Mouse (Mus musculus) CD4-positive, CD25-positive, alpha-beta regulatory T cell, adult 9 weeks (primary cell): ENCODE measurements around the gene Kalrn. TPM values are rescaled to one million over a fixed set of nuclear protein-coding genes. Genes with fewer than 3 reads are reported as not detected.

Experiments used
- polyA plus RNA-seq: library from polyadenylated mRNA; unstranded; fragments of 100-300 nt; shearing (Covaris generic); gene quantifications from one replicate; pipeline ENCODE4 v1.2.1, GENCODE M21; 2017

Kalrn gene
- 0.27 TPM for polyA plus RNA-seq

GRCm38 (mm10) chr16:34573151-34573802, at the start of gene Kalrn:
Kalrn (minus strand) TSS chr16:34573532.

GRCm38 (mm10) chr16:33966538-33967282, 606.6 kb downstream of the Kalrn start, which contains the start of gene Umps:
Umps (minus strand) TSS chr16:33967038.

Other genes starting within 250 kb of the Kalrn start
- not detected for gene Ropn1, start 76.4 kb upstream of the Kalrn start, polyA plus RNA-seq
- gene Ccdc14, start 117.1 kb upstream of the Kalrn start, polyA plus RNA-seq, result 3.4 TPM
- not detected for gene Mylk, start 171.7 kb upstream of the Kalrn start, polyA plus RNA-seq